Mouse (Mus musculus) macrophage (primary cell): ENCODE results near the gene Tmem150a. TPM values are rescaled to one million over a fixed set of nuclear protein-coding genes. Genes with fewer than 3 reads are reported as not detected.

Experiments
- H3K27ac ChIP-seq: fragments of 350-480 bp; formaldehyde crosslinking; 2 replicates; pipeline ENCODE4 v1.9.0; 2021
- H3K36me3 ChIP-seq: fragments of 350-480 bp; formaldehyde crosslinking; 2 replicates; pipeline ENCODE4 v1.9.0; 2021; ENCODE audit errors: inconsistent target
- H3K4me3 ChIP-seq: fragments of 350-480 bp; formaldehyde crosslinking; 2 replicates; pipeline ENCODE4 v1.9.0; 2021; ENCODE audit errors: inconsistent target
- H3K79me2 ChIP-seq: fragments of 350-480 bp; formaldehyde crosslinking; 2 replicates; pipeline ENCODE4 v1.9.0; 2021; ENCODE audit errors: inconsistent target
- WGBS: methylation state at CpG from one replicate; pipeline ENCODE4 v1.1.7; 2026; ENCODE audit warnings: inconsistent platforms; ENCODE audit not compliant: missing documents; 5-methylcytosine and 5-hydroxymethylcytosine counted together
- polyA plus RNA-seq: library from polyadenylated mRNA; stranded (reverse); fragments of 250-400 nt; gene quantifications from 3 replicates; pipeline ENCODE4 v1.2.4, GENCODE M21; 2018; ENCODE audit warnings: inconsistent platforms
- total RNA-seq, 78 experiments: library from RNA; depleted of rRNA; stranded (reverse); fragments of 250-400 nt; gene quantifications; 1 replicate in 9 of 78; 2 replicates in 24 of 78; 3 replicates in 43 of 78; 4 replicates in 2 of 78; pipeline ENCODE4 v1.2.4; 2018; ENCODE audit warnings: inconsistent platforms in 56 of 78

Tmem150a gene
- 10 to 100 TPM in 17 of 26 experiments, 1 to 10 TPM in 9; 5.7 to 27.5 (median 12.9) TPM for total RNA-seq (2018; cell fraction: chromatin; rRNA removed)
- total RNA-seq (2018; cell fraction: cytosol; rRNA removed): 10 to 100 TPM in 7 of 26 experiments, 1 to 10 TPM in 19; 2.2 to 11.9 (median 6.2) TPM
- 10 to 100 TPM in 15 of 26 experiments, 1 to 10 TPM in 11; 3.5 to 31.2 (median 12.0) TPM for total RNA-seq (2018; cell fraction: nucleus; rRNA removed)
- polyA plus RNA-seq: 6.8 to 10.9 TPM (median 8.2 TPM) in 3 replicates

DNA sequence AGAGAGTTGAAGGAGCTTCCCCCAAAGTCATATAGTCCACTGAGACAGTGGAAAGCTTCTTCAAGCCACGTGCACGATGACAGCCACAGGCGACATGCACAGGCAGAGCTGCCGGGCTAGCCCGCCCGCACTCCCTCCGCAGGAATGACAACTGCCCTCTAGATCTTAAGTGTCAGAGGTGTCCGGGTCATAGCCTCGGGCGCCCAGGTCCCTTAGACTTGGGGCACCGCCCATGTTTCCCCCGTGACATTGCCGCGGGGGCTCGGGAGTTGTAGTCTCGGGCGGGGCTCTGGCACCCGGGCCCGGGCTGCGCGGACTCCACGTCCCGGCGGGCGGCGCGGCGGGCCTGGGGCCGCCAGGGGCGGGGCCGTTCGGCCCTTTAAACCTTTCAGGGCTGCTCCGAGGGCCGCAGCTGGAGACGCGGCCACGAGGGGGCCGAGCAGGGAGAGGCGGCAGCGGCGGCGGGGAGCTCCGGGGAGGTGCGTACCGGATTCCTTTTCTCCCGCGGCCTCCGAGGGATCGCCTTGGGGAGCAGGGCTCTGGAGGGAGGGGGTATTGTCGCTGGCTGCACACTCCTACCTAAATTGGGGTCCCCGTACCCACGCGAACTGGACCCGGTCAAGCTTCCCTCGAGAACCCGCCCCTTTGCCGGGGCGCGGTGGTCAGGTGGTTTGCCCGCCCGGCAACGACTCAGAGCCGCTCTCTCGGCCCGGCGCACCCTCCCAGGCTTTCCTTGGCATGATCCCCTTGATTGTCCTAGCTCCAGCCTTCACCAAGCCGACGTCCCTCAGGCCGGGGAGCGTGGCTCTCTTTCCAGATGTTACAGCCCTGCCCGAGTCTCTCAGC, at the start of gene Tmem150a:
Tmem150a (plus strand) TSS at position 382 of the 846 bp plus-strand sequence.
- peaks cover 21% of the 10 kb centered on the region; the same call in 1 of the 2 replicates for H3K36me3 ChIP-seq
- WGBS: 1% methylated on average over 50 of the region's 71 CpGs
- peak within 1 kb of the TSS; percentile 30 for H3K4me3 ChIP-seq
- H3K27ac ChIP-seq: no peak within 1 kb of the TSS
- H3K79me2 ChIP-seq: peaks cover 28% of the 10 kb centered on the region

DNA sequence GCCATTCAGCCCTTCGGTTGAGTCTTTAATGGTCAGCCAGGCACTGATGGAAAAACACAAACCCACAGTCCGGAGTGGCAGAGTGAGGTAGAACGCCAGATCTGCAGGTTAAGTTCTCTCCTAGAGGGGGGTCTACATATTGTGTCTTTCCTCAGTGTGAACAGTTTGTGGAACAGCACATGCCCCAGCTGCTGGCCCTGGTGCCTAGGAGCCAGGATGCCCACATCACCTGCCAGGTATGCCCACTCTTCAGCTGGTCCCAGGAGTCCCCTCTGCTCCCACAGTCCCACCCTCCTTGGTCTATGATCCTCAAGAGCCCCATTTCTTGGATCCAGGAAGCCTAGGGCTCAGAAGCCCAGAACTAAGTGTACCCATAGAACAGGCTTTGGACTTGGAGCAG, 43.0 kb upstream of the Tmem150a start:
- WGBS: 94% methylated on average over 3 of the region's 3 CpGs
- Histone ChIP-seq H3K36me3 (peaks cover 2% of the 10 kb centered on the region), H3K4me3 (no peak overlapping the region)

DNA sequence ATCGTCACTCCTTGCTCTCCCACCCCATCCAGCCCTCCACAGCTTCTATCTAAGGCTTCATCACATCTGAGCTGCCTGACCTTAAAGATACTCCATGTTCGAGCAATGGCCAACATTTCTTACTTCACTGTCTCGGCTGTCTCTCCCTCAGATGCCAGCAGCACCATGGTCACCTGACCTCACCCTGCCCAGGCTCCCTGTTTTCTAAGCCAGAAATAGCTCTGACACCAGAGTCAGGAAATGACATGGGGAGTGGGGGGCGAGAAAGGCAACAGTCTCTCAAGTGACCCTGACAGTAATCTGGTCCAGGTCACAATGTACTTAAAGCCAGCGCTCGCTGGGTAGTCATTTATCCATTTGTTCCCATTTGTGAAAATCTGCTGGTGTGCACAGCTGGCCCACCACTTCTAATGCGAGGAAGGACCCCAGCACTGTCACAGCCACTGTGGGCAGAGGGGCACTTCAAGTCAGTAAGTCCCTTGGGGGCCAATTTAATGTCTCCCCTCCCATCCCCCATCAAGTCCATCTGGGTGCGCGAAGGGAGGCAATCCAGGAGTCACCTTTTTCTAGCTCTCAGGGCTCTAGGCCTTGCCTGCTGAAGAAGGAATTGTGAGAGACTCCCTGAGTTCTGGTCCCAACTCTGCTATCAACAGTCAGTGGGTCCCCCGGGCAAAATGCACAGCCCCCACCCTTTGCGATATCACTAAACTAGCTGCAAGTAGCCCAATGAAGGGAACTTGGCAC, 42.0 kb upstream of the Tmem150a start:
- no peak overlapping the region for H3K4me3 ChIP-seq
- peaks cover 13% of the 10 kb centered on the region for H3K36me3 ChIP-seq
- no peak overlapping the region for H3K27ac ChIP-seq
- WGBS: 76% methylated on average over 11 of the region's 11 CpGs
- no peaks in the 10 kb centered on the region for H3K79me2 ChIP-seq

More for the DNA sequence above, 43.0 kb upstream of the Tmem150a start:
- H3K79me2 ChIP-seq: no peaks in the 10 kb centered on the region
- H3K27ac ChIP-seq: no peak overlapping the region

GRCm38 (mm10) chr6:72315384-72315783, 39.9 kb upstream of the Tmem150a start:
- H3K79me2 ChIP-seq: no peaks in the 10 kb centered on the region
- 94% methylated on average over 2 of the region's 2 CpGs for WGBS
- H3K36me3 ChIP-seq: peaks cover 33% of the 10 kb centered on the region
- H3K27ac ChIP-seq: no peak overlapping the region
- no peak overlapping the region for H3K4me3 ChIP-seq

GRCm38 (mm10) chr6:72316044-72316443, 39.2 kb upstream of the Tmem150a start:
- Histone ChIP-seq H3K79me2 (no peaks in the 10 kb centered on the region), H3K4me3 (no peak overlapping the region), H3K27ac (no peak overlapping the region), H3K36me3 (peaks cover 40% of the 10 kb centered on the region)
- WGBS: 100% methylated on average over 1 of the region's 1 CpGs

DNA sequence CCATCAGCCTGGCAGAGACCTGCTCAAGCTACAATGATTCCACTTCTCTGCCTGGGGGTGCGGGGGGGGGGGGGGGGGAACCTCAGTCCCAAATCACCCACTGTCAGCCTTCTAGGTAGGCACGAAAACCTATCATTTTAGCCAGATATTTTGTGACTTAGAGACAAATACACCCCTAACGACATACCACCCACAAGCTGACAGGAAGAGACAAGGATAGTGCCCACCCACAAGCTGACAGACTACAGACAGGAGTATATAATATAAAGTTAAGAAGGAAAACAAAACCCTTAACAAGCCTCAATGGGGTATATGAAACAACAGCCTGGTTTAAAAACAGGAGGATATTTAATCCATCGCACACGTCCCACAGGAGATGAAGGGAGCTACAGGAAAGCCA, 36.8 kb upstream of the Tmem150a start:
- Histone ChIP-seq H3K4me3 (no peak overlapping the region), H3K27ac (no peak overlapping the region), H3K79me2 (no peaks in the 10 kb centered on the region), H3K36me3 (peaks cover 64% of the 10 kb centered on the region)
- 85% methylated on average over 5 of the region's 5 CpGs for WGBS

GRCm38 (mm10) chr6:72319019-72319418, 36.2 kb upstream of the Tmem150a start:
- H3K36me3 ChIP-seq: peaks cover 70% of the 10 kb centered on the region
- 77% methylated on average over 11 of the region's 11 CpGs for WGBS
- H3K79me2 ChIP-seq: no peaks in the 10 kb centered on the region
- H3K27ac ChIP-seq: no peak overlapping the region
- no peak overlapping the region for H3K4me3 ChIP-seq

DNA sequence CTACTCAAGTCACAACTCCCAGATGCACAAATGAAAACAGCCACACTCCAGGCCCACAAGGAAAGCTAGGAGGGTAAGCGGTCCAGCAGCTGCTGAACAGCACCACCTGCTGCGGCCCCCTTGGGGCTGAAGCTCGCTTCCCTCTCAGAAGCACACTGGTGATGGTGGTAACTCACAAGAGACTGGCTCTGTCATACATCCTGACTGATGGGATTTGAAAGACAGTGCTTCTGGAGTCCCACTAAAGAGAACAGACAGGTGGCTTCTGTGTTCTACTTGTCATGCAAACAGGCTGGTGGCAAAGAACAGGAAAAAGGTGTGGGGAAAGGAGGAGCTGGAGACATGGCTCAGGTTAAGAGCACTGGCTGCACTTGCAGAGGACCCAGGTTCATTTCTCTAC, 32.3 kb upstream of the Tmem150a start:
- Histone ChIP-seq H3K36me3 (peaks cover 93% of the 10 kb centered on the region), H3K79me2 (no peaks in the 10 kb centered on the region), H3K4me3 (no peak overlapping the region), H3K27ac (no peak overlapping the region)
- 96% methylated on average over 3 of the region's 3 CpGs for WGBS

DNA sequence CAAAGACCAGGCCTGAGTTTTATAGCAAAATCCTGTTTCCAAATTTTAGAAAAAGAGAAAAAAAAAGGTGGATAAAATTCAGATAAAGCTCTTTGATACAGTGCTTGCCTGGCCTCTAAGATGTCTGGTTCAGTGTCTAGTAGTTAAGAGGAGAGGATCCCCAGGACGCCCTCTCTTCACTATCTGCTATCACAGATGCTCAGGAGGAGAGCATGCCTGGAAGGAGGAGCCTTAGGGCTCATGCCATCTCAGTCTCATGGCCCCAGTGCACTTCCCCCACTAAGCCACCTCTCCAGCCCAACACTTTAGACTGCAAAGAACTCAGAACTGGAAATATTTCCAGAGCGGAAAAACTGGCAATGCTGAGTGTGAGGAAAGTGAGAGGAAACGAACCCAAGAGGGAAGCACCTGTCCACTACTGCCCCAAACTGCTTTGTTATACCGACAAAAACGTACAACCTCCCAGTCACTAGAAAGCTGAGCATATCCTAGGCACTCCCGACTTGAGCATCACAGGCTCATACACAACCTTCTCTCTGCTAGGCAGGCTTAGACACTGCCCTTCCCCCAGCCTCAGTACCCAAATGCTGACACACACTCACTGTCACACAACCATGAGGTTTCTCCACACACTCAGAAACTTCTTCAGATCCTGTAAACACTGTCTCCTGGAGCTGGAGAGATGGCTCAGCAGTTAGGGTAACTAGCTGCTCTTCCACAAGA, 31.3 kb upstream of the Tmem150a start:
- Histone ChIP-seq H3K79me2 (no peaks in the 10 kb centered on the region), H3K4me3 (no peak overlapping the region), H3K36me3 (peaks cover 93% of the 10 kb centered on the region), H3K27ac (no peak overlapping the region)
- 92% methylated on average over 6 of the region's 6 CpGs for WGBS

DNA sequence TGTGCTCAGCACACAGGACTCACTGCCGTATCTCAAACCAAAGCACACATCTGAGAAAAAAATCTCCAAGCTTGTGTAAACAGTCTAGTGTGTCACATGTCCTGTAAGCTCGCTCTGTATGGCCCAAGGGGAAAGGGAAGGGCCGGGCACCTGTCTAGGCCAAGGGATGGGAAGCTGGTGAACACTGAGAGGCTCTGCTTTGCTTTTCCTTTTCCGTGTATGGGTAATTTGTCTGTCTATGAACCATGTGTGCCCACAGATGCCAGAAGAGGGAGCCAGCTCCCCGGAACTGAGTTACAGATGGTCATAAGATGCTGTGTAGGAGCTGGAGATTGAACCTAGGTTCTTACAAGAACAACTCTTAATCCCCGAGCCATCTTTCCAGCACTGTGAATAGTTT, 29.0 kb upstream of the Tmem150a start:
- peaks cover 86% of the 10 kb centered on the region for H3K36me3 ChIP-seq
- 86% methylated on average over 6 of the region's 6 CpGs for WGBS
- H3K4me3 ChIP-seq: no peak overlapping the region
- no peaks in the 10 kb centered on the region for H3K79me2 ChIP-seq
- no peak overlapping the region for H3K27ac ChIP-seq

- H3K4me3 ChIP-seq: no peak overlapping the region
- WGBS: 80% methylated on average over 5 of the region's 5 CpGs
- H3K36me3 ChIP-seq: peaks cover 79% of the 10 kb centered on the region
- no peaks in the 10 kb centered on the region for H3K79me2 ChIP-seq
- H3K27ac ChIP-seq: no peak overlapping the region
Observed at GRCm38 (mm10) chr6:72329019-72329418, 26.2 kb upstream of the Tmem150a start.

DNA sequence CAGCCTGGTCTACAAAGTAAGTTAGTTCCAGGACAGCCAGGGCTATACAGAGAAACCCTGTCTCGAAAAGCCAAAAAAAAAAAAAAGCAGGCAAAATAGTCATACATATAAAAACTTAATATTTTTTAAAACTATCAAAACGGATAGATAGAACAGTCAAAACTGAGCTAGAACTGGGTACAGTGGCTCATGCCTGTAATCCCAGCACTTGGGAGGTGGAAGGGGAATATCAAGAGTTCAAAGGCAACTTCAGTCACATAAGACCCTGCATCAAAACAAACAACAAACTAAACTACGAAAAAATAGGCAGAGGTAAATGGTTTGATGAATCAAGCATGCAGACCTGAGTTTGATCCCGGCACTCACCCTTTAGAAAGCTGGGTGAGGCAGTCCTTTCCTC, 25.1 kb upstream of the Tmem150a start:
- H3K36me3 ChIP-seq: peaks cover 79% of the 10 kb centered on the region
- WGBS: 98% methylated on average over 4 of the region's 4 CpGs
- no peak overlapping the region for H3K4me3 ChIP-seq
- H3K27ac ChIP-seq: no peak overlapping the region
- no peaks in the 10 kb centered on the region for H3K79me2 ChIP-seq

DNA sequence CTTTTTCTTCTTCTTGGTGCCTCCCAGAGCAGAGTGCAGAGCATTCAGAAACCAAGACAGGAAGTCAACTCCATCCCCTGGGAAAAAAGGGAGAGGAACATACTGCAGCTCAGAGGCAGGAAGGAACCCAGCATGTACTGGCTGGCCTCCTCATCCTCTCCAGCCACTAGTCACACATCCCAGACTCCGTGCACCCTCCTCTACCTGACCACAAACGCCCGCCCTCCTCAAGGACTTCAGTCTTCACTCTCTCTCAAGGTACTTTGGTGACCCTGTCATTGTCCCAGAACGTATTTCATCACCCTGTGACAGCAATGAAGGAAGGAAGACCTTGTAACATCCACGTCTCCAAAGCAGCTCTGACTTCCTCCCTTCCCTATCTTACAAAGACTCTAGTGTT, 22.1 kb upstream of the Tmem150a start:
- Histone ChIP-seq H3K79me2 (no peaks in the 10 kb centered on the region), H3K27ac (no peak overlapping the region), H3K36me3 (peaks cover 84% of the 10 kb centered on the region), H3K4me3 (no peak overlapping the region)
- 54% methylated on average over 5 of the region's 5 CpGs for WGBS

- WGBS: 84% methylated on average over 2 of the region's 2 CpGs
Observed at GRCm38 (mm10) chr6:72340481-72340880, 14.8 kb upstream of the Tmem150a start.

More at GRCm38 (mm10) chr6:72340481-72340880, 14.8 kb upstream of the Tmem150a start:
- Histone ChIP-seq H3K4me3 (no peak overlapping the region), H3K79me2 (peaks cover 42% of the 10 kb centered on the region), H3K27ac (no peak overlapping the region), H3K36me3 (peaks cover 43% of the 10 kb centered on the region)
